Mouse (Mus musculus) forebrain, embryonic 11.5 days (tissue): ENCODE measurements around the gene Prrc2b. TPM values are rescaled to one million over a fixed set of nuclear protein-coding genes. Genes with fewer than 3 reads are reported as not detected.

Source experiments
- ATAC-seq: fragments of 200-750 bp; cut with Nextera tagmentation; replicated peaks from 2 replicates; pipeline ENCODE4 v1.8.0; 2017; ENCODE audit warnings: moderate TSS enrichment; ENCODE audit not compliant: low FRiP score
- DNase-seq: peaks from one replicate; pipeline ENCODE4 v3.0.0-alpha.2; 2017; ENCODE audit warnings: low spot score
- H3K27ac ChIP-seq: fragments of 300-500 bp; sonication (generic); 2 replicates; pipeline ENCODE4 v1.5.1; 2014; ENCODE audit warnings: low read depth, low read length
- H3K27me3 ChIP-seq: fragments of 300-500 bp; sonication (generic); 2 replicates; pipeline ENCODE4 v1.6.1; 2014; ENCODE audit warnings: mild to moderate bottlenecking, low read length, mixed read lengths; ENCODE audit not compliant: control insufficient read depth, insufficient read depth
- H3K36me3 ChIP-seq: fragments of 300-500 bp; sonication (generic); 2 replicates; pipeline ENCODE4 v1.6.1; 2014; ENCODE audit warnings: mild to moderate bottlenecking, low read length, moderate library complexity, mixed read lengths; ENCODE audit not compliant: control insufficient read depth, insufficient read depth
- H3K4me1 ChIP-seq: fragments of 300-500 bp; sonication (generic); replicated peaks from 2 replicates; pipeline ENCODE4 v1.6.1; 2014; ENCODE audit warnings: low read length, mixed read lengths; ENCODE audit not compliant: control insufficient read depth, insufficient read depth
- H3K4me2 ChIP-seq: fragments of 300-500 bp; sonication (generic); 2 replicates; pipeline ENCODE4 v1.6.1; 2014; ENCODE audit warnings: low read depth, mild to moderate bottlenecking, low read length, moderate library complexity, mixed read lengths; ENCODE audit not compliant: severe bottlenecking
- H3K4me3 ChIP-seq: fragments of 300-500 bp; sonication (generic); 2 replicates; pipeline ENCODE4 v1.5.1; 2014; ENCODE audit warnings: low read depth, low read length
- H3K9ac ChIP-seq: fragments of 300-500 bp; sonication (generic); 2 replicates; pipeline ENCODE4 v1.6.1; 2014; ENCODE audit warnings: low read length
- H3K9me3 ChIP-seq: fragments of 300-500 bp; sonication (generic); 2 replicates; pipeline ENCODE4 v1.6.1; 2016; ENCODE audit warnings: low read length, mixed read lengths; ENCODE audit not compliant: control insufficient read depth
- WGBS: fragments of 180-500 bp; shearing (Covaris S2); extraction: QIAGEN DNeasy Blood & Tissue Kit; methylation state at CpG from one replicate; pipeline ENCODE4 v1.1.7; 2014; 5-methylcytosine and 5-hydroxymethylcytosine counted together
- polyA plus RNA-seq: library from polyadenylated mRNA; unstranded; fragments of >200 nt; fragmentation: Nextera tagmentation; extraction: Ambion mirVana; gene quantifications from 2 replicates; pipeline ENCODE4 v1.2.1, GENCODE M21; 2014

The Prrc2b gene
- polyA plus RNA-seq, 1 experiment from 2014 or later, result 102 TPM

GRCm38 (mm10) chr2:32167819-32168218, 16.9 kb downstream of the Prrc2b start:
- peak overlapping the region; percentile 31 for H3K4me2 ChIP-seq
- no peaks in the 10 kb centered on the region for H3K27me3 ChIP-seq
- H3K4me3 ChIP-seq, result 0 out of 2 replicates have a peak overlapping the region, but pooled peaks have one; percentile 7
- peak overlapping the region; percentile 51 for H3K9ac ChIP-seq
- no peaks in the 10 kb centered on the region for H3K9me3 ChIP-seq
- peak; percentile 74 for ATAC-seq
- peak overlapping the region; percentile 82 for H3K27ac ChIP-seq
- peaks cover 26% of the 10 kb centered on the region for H3K4me1 ChIP-seq
- H3K36me3 ChIP-seq, result no peaks in the 10 kb centered on the region
- DNase-seq, result peak; percentile 74
- 6% methylated on average over 7 of the region's 7 CpGs for WGBS

GRCm38 (mm10) chr2:32169292-32169691, 18.4 kb downstream of the Prrc2b start:
- ATAC-seq, result no peak
- H3K4me2 ChIP-seq, result no peak overlapping the region
- H3K36me3 ChIP-seq, result no peaks in the 10 kb centered on the region
- H3K27ac ChIP-seq, result no peak overlapping the region
- 75% methylated on average over 5 of the region's 5 CpGs for WGBS
- DNase-seq, result no peak
- no peaks in the 10 kb centered on the region for H3K9me3 ChIP-seq
- no peaks in the 10 kb centered on the region for H3K27me3 ChIP-seq
- peaks cover 33% of the 10 kb centered on the region for H3K4me1 ChIP-seq
- H3K9ac ChIP-seq, result no peak overlapping the region
- H3K4me3 ChIP-seq, result no peak overlapping the region

- Histone ChIP-seq H3K27ac (no peak overlapping the region), H3K9ac (no peak overlapping the region), H3K9me3 (no peaks in the 10 kb centered on the region), H3K36me3 (no peaks in the 10 kb centered on the region), H3K4me1 (peaks cover 40% of the 10 kb centered on the region), H3K4me2 (no peak overlapping the region), H3K27me3 (no peaks in the 10 kb centered on the region), H3K4me3 (no peak overlapping the region)
- no peak for DNase-seq
- no peak for ATAC-seq
- 66% methylated on average over 8 of the region's 8 CpGs for WGBS
These were observed 19.1 kb downstream of the Prrc2b start for GRCm38 (mm10) chr2:32170010-32170409.

GRCm38 (mm10) chr2:32171658-32172433, 21.0 kb downstream of the Prrc2b start:
- DNase-seq, result no peak
- Histone ChIP-seq H3K4me3 (no peak overlapping the region), H3K4me1 (peaks cover 37% of the 10 kb centered on the region), H3K36me3 (no peaks in the 10 kb centered on the region), H3K4me2 (no peak overlapping the region), H3K9me3 (no peaks in the 10 kb centered on the region), H3K27me3 (no peaks in the 10 kb centered on the region), H3K27ac (no peak overlapping the region), H3K9ac (no peak overlapping the region)
- 84% methylated on average over 14 of the region's 14 CpGs for WGBS
- no peak for ATAC-seq

GRCm38 (mm10) chr2:32174170-32174741, 23.4 kb downstream of the Prrc2b start:
- 10% methylated on average over 13 of the region's 13 CpGs for WGBS
- H3K4me3 ChIP-seq, result peak overlapping the region; percentile 3; the same call in 1 of the 2 replicates

GRCm38 (mm10) chr2:32175051-32175466, 24.2 kb downstream of the Prrc2b start:
- Histone ChIP-seq H3K9me3 (no peaks in the 10 kb centered on the region), H3K27me3 (no peaks in the 10 kb centered on the region), H3K27ac (peak overlapping the region; percentile 76), H3K4me1 (peaks cover 20% of the 10 kb centered on the region), H3K36me3 (no peaks in the 10 kb centered on the region), H3K9ac (peak overlapping the region; percentile 30), H3K4me3 (no peak overlapping the region), H3K4me2 (no peak overlapping the region)
- DNase-seq (no peak), ATAC-seq (0 out of 2 replicates have a peak, but pooled peaks have one; percentile 25)
- whole genome bisulfite sequencing, result 59% methylated on average over 7 of the region's 7 CpGs

More at GRCm38 (mm10) chr2:32174170-32174741, 23.4 kb downstream of the Prrc2b start:
- Histone ChIP-seq H3K9ac (peak overlapping the region; percentile 30), H3K27me3 (no peaks in the 10 kb centered on the region), H3K4me2 (peak overlapping the region; percentile 38), H3K36me3 (no peaks in the 10 kb centered on the region), H3K27ac (peak overlapping the region; percentile 76), H3K4me1 (peaks cover 23% of the 10 kb centered on the region), H3K9me3 (no peaks in the 10 kb centered on the region)
- DNase-seq (peak; percentile 76), ATAC-seq (peak; percentile 75)

GRCm38 (mm10) chr2:32175508-32175907, 24.6 kb downstream of the Prrc2b start:
- 96% methylated on average over 6 of the region's 6 CpGs for WGBS
- H3K27ac ChIP-seq, result peak overlapping the region; percentile 76; the same call in 1 of the 2 replicates
- H3K4me3 ChIP-seq, result no peak overlapping the region
- H3K4me2 ChIP-seq, result no peak overlapping the region
- H3K36me3 ChIP-seq, result no peaks in the 10 kb centered on the region; the same call in 1 of the 2 replicates
- no peak for ATAC-seq
- no peak overlapping the region for H3K9ac ChIP-seq
- peaks cover 19% of the 10 kb centered on the region for H3K4me1 ChIP-seq
- H3K27me3 ChIP-seq, result no peaks in the 10 kb centered on the region
- no peak for DNase-seq
- no peaks in the 10 kb centered on the region for H3K9me3 ChIP-seq

GRCm38 (mm10) chr2:32176848-32177247, 26.0 kb downstream of the Prrc2b start:
- Histone ChIP-seq H3K9me3 (no peaks in the 10 kb centered on the region), H3K27me3 (no peaks in the 10 kb centered on the region), H3K4me1 (peaks cover 19% of the 10 kb centered on the region), H3K36me3 (no peaks in the 10 kb centered on the region; the same call in 1 of the 2 replicates), H3K9ac (no peak overlapping the region), H3K27ac (no peak overlapping the region), H3K4me3 (no peak overlapping the region), H3K4me2 (no peak overlapping the region)
- ATAC-seq (no peak), DNase-seq (no peak)
- WGBS, result 64% methylated on average over 3 of the region's 3 CpGs
